Mouse (Mus musculus) intestine, embryonic 15.5 days (tissue): ENCODE measurements around the gene Asf1b. TPM values are rescaled to one million over a fixed set of nuclear protein-coding genes. Genes with fewer than 3 reads are reported as not detected.

Experiments
- ATAC-seq: fragments of 200-750 bp; cut with Nextera tagmentation; 2 replicates; pipeline ENCODE4 v1.8.0; 2017; ENCODE audit warnings: moderate TSS enrichment, moderate library complexity
- H3K27ac ChIP-seq: fragments of 300-500 bp; sonication (generic); 2 replicates; pipeline ENCODE4 v1.5.1; 2015; ENCODE audit warnings: mild to moderate bottlenecking, inconsistent platforms
- H3K27me3 ChIP-seq: fragments of 300-500 bp; sonication (generic); replicated peaks from 2 replicates; pipeline ENCODE4 v1.6.1; 2015; ENCODE audit warnings: inconsistent platforms
- H3K36me3 ChIP-seq: fragments of 300-500 bp; sonication (generic); 2 replicates; pipeline ENCODE4 v1.6.1; 2015; ENCODE audit warnings: inconsistent platforms
- H3K4me1 ChIP-seq: fragments of 300-500 bp; sonication (generic); replicated peaks from 2 replicates; pipeline ENCODE4 v1.6.1; 2015; ENCODE audit warnings: inconsistent platforms
- H3K4me2 ChIP-seq: fragments of 300-500 bp; sonication (generic); replicated peaks from 2 replicates; pipeline ENCODE4 v1.6.1; 2015; ENCODE audit warnings: mild to moderate bottlenecking, inconsistent platforms
- H3K4me3 ChIP-seq: fragments of 300-500 bp; sonication (generic); replicated peaks from 2 replicates; pipeline ENCODE4 v1.5.1; 2015; ENCODE audit warnings: inconsistent platforms
- H3K9ac ChIP-seq: fragments of 300-500 bp; sonication (generic); 2 replicates; pipeline ENCODE4 v1.6.1; 2015; ENCODE audit warnings: inconsistent platforms
- H3K9me3 ChIP-seq: fragments of 300-500 bp; sonication (generic); 2 replicates; pipeline ENCODE4 v1.6.1; 2016; ENCODE audit warnings: inconsistent platforms
- WGBS: fragments of 180-500 bp; shearing (Covaris S2); methylation state at CpG from one replicate; pipeline ENCODE4 v1.1.7; 2015; 5-methylcytosine and 5-hydroxymethylcytosine counted together
- polyA plus RNA-seq: library from polyadenylated mRNA; unstranded; fragments of >200 nt; fragmentation: Nextera tagmentation; extraction: Ambion mirVana; gene quantifications from 2 replicates; pipeline ENCODE4 v1.2.1, GENCODE M21; 2015

Asf1b gene
- polyA plus RNA-seq, 1 experiment from 2014 or later: 60.9 TPM

- Histone ChIP-seq H3K4me1 (peaks cover 22% of the 10 kb centered on the region), H3K4me3 (no peak overlapping the region), H3K4me2 (no peak overlapping the region), H3K36me3 (peaks cover 13% of the 10 kb centered on the region; the same call in 1 of the 2 replicates), H3K9me3 (no peaks in the 10 kb centered on the region), H3K9ac (no peak overlapping the region), H3K27me3 (no peaks in the 10 kb centered on the region), H3K27ac (no peak overlapping the region)
- ATAC-seq: no peak
- WGBS: 91% methylated on average over 4 of the region's 4 CpGs
Observed at GRCm38 (mm10) chr8:83971121-83971520, 15.8 kb downstream of the Asf1b start.

- Histone ChIP-seq H3K36me3 (peaks cover 13% of the 10 kb centered on the region; the same call in 1 of the 2 replicates), H3K27me3 (no peaks in the 10 kb centered on the region), H3K9me3 (no peaks in the 10 kb centered on the region), H3K9ac (peak overlapping the region; percentile 68; the same call in 1 of the 2 replicates), H3K4me2 (peak overlapping the region; percentile 80), H3K4me3 (peak overlapping the region; percentile 99), H3K27ac (0 out of 2 replicates have a peak overlapping the region, but pooled peaks have one; percentile 78), H3K4me1 (peaks cover 24% of the 10 kb centered on the region)
- ATAC-seq: no peak
- WGBS: 77% methylated on average over 6 of the region's 6 CpGs
Observed at GRCm38 (mm10) chr8:83971661-83972060, 16.4 kb downstream of the Asf1b start.

- ATAC-seq: peak; percentile 99
- WGBS: under 1% methylated on average over 87 of the region's 94 CpGs
Observed at GRCm38 (mm10) chr8:83972150-83973120, 17.1 kb downstream of the Asf1b start, which contains the start of gene Prkaca. Prkaca (plus strand) TSS chr8:83972993.

GRCm38 (mm10) chr8:83973161-83974031 is 18.1 kb downstream of the Asf1b start:
- H3K4me3 ChIP-seq: peak overlapping the region; percentile 99
- H3K4me1 ChIP-seq: peaks cover 38% of the 10 kb centered on the region
- peak overlapping the region; percentile 77; the same call in 1 of the 2 replicates for H3K27ac ChIP-seq
- no peaks in the 10 kb centered on the region for H3K9me3 ChIP-seq
- no peaks in the 10 kb centered on the region for H3K27me3 ChIP-seq
- H3K4me2 ChIP-seq: peak overlapping the region; percentile 86
- peak; percentile 44; the same call in 1 of the 2 replicates for ATAC-seq
- H3K36me3 ChIP-seq: peaks cover 5% of the 10 kb centered on the region; the same call in 1 of the 2 replicates
- 2% methylated on average over 37 of the region's 37 CpGs for WGBS
- peak overlapping the region; percentile 89 for H3K9ac ChIP-seq

More at GRCm38 (mm10) chr8:83972150-83973120, 17.1 kb downstream of the Asf1b start, which contains the start of gene Prkaca:
- Histone ChIP-seq H3K4me3 (peak within 1 kb of the TSS; percentile 99), H3K9me3 (no peaks in the 10 kb centered on the region), H3K36me3 (peaks cover 13% of the 10 kb centered on the region; the same call in 1 of the 2 replicates), H3K27ac (peak within 1 kb of the TSS; percentile 78), H3K4me2 (peak within 1 kb of the TSS; percentile 86), H3K27me3 (no peaks in the 10 kb centered on the region), H3K4me1 (peaks cover 32% of the 10 kb centered on the region), H3K9ac (peak within 1 kb of the TSS; percentile 89)

GRCm38 (mm10) chr8:83974521-83974920 is 19.2 kb downstream of the Asf1b start:
- ATAC-seq: no peak
- H3K27ac ChIP-seq: no peak overlapping the region
- no peak overlapping the region for H3K4me3 ChIP-seq
- H3K9me3 ChIP-seq: no peaks in the 10 kb centered on the region
- peak overlapping the region; percentile 86 for H3K4me2 ChIP-seq
- WGBS: 82% methylated on average over 4 of the region's 4 CpGs
- H3K27me3 ChIP-seq: no peaks in the 10 kb centered on the region
- no peaks in the 10 kb centered on the region for H3K36me3 ChIP-seq
- no peak overlapping the region for H3K9ac ChIP-seq
- peaks cover 38% of the 10 kb centered on the region for H3K4me1 ChIP-seq

- Histone ChIP-seq H3K9me3 (no peaks in the 10 kb centered on the region), H3K4me3 (no peak overlapping the region), H3K27ac (no peak overlapping the region), H3K36me3 (peaks cover 6% of the 10 kb centered on the region), H3K4me1 (peaks cover 38% of the 10 kb centered on the region), H3K27me3 (no peaks in the 10 kb centered on the region), H3K9ac (no peak overlapping the region), H3K4me2 (no peak overlapping the region)
- WGBS: 84% methylated on average over 4 of the region's 4 CpGs
- no peak for ATAC-seq
Observed at GRCm38 (mm10) chr8:83976101-83976630, 20.9 kb downstream of the Asf1b start.

- no peak overlapping the region for H3K4me2 ChIP-seq
- no peak overlapping the region for H3K4me3 ChIP-seq
- peaks cover 12% of the 10 kb centered on the region for H3K36me3 ChIP-seq
- H3K27ac ChIP-seq: no peak overlapping the region
- H3K27me3 ChIP-seq: no peaks in the 10 kb centered on the region
- H3K9ac ChIP-seq: no peak overlapping the region
- peaks cover 32% of the 10 kb centered on the region for H3K4me1 ChIP-seq
- no peak for ATAC-seq
- WGBS: 77% methylated on average over 5 of the region's 5 CpGs
- H3K9me3 ChIP-seq: no peaks in the 10 kb centered on the region
Observed at GRCm38 (mm10) chr8:83976779-83977350, 21.6 kb downstream of the Asf1b start.

- Histone ChIP-seq H3K4me1 (peaks cover 30% of the 10 kb centered on the region), H3K27ac (no peak overlapping the region), H3K4me2 (peak overlapping the region; percentile 22; the same call in 1 of the 2 replicates), H3K36me3 (peaks cover 17% of the 10 kb centered on the region), H3K27me3 (no peaks in the 10 kb centered on the region), H3K9me3 (no peaks in the 10 kb centered on the region), H3K4me3 (no peak overlapping the region), H3K9ac (no peak overlapping the region)
- ATAC-seq: no peak
- WGBS: 45% methylated on average over 6 of the region's 6 CpGs
Observed at GRCm38 (mm10) chr8:83977646-83978045, 22.3 kb downstream of the Asf1b start.

- Histone ChIP-seq H3K9me3 (no peaks in the 10 kb centered on the region), H3K36me3 (peaks cover 18% of the 10 kb centered on the region), H3K9ac (no peak overlapping the region), H3K4me3 (no peak overlapping the region), H3K4me1 (peaks cover 30% of the 10 kb centered on the region), H3K27me3 (no peaks in the 10 kb centered on the region), H3K4me2 (no peak overlapping the region), H3K27ac (no peak overlapping the region)
- ATAC-seq: no peak
- 62% methylated on average over 9 of the region's 9 CpGs for WGBS
Observed at GRCm38 (mm10) chr8:83978200-83978599, 22.9 kb downstream of the Asf1b start.

GRCm38 (mm10) chr8:83980250-83980649 is 24.9 kb downstream of the Asf1b start:
- H3K4me1 ChIP-seq: peaks cover 16% of the 10 kb centered on the region
- no peak overlapping the region for H3K9ac ChIP-seq
- H3K27ac ChIP-seq: no peak overlapping the region
- 96% methylated on average over 1 of the region's 1 CpGs for WGBS
- no peak for ATAC-seq
- no peaks in the 10 kb centered on the region for H3K27me3 ChIP-seq
- peaks cover 31% of the 10 kb centered on the region for H3K36me3 ChIP-seq
- H3K9me3 ChIP-seq: no peaks in the 10 kb centered on the region
- no peak overlapping the region for H3K4me3 ChIP-seq
- no peak overlapping the region for H3K4me2 ChIP-seq

- Histone ChIP-seq H3K4me3 (no peak overlapping the region), H3K36me3 (peaks cover 31% of the 10 kb centered on the region), H3K27ac (no peak overlapping the region), H3K4me2 (no peak overlapping the region), H3K27me3 (no peaks in the 10 kb centered on the region), H3K9ac (no peak overlapping the region), H3K9me3 (no peaks in the 10 kb centered on the region), H3K4me1 (peaks cover 16% of the 10 kb centered on the region)
- ATAC-seq: no peak
- 77% methylated on average over 8 of the region's 8 CpGs for WGBS
Observed at GRCm38 (mm10) chr8:83980845-83981244, 25.5 kb downstream of the Asf1b start.
